Mouse (Mus musculus) frontal cortex, postnatal 14 days (tissue): ENCODE measurements around the gene Isy1.
"Not testable (repeated sequence)": the region's sequence is repeated elsewhere in the genome, so short reads cannot be mapped to it uniquely, and the experiment has no call there.

Source experiments
- DNase-seq, 2 experiments: peaks; one replicate each; pipeline ENCODE4 v3.0.0; 2022; ENCODE audit warnings: low spot score in 2 of 2

Gene Isy1

GRCm38 (mm10) chr6:87779174-87780165 lies 59.1 kb downstream of the Isy1 start:
- no peak for DNase-seq

- DNase-seq: no peak
Measured at GRCm38 (mm10) chr6:87778294-87779173, 60.1 kb downstream of the Isy1 start.

- DNase-seq: no peak
Measured at GRCm38 (mm10) chr6:87777842-87778241, 60.8 kb downstream of the Isy1 start, which contains the start of gene Gp9. Gp9 (plus strand) TSS chr6:87778072.

- no peak for DNase-seq
Measured at GRCm38 (mm10) chr6:87776663-87777062, 61.9 kb downstream of the Isy1 start.

- DNase-seq: no peak
Measured at GRCm38 (mm10) chr6:87775588-87776245, 62.9 kb downstream of the Isy1 start.

- no peak for DNase-seq
Measured at GRCm38 (mm10) chr6:87774909-87775308, 63.7 kb downstream of the Isy1 start.

GRCm38 (mm10) chr6:87774466-87774865 lies 64.1 kb downstream of the Isy1 start:
- no peak for DNase-seq

GRCm38 (mm10) chr6:87770626-87771025 lies 68.0 kb downstream of the Isy1 start:
- no peak for DNase-seq

GRCm38 (mm10) chr6:87764296-87764695 lies 74.3 kb downstream of the Isy1 start:
- not testable (repeated sequence) for DNase-seq
